Mouse (Mus musculus) regulatory T cell (primary cell): ENCODE measurements around the gene Gpn2.

Source experiments
- in situ Hi-C: fragments of 300-600 bp; cut with MboI, MseI; formaldehyde crosslinking; loops from one replicate; pipeline ENCODE4 v1.15.1; 2025; ENCODE audit warnings: high pct_unique_total_duplicates

The Gpn2 gene

GRCm38 (mm10) chr4:133584059-133584951 is at the start of gene Gpn2:
Gene Gpn2 (plus strand): TSS chr4:133584362.
- in situ Hi-C loops: no loop called here

GRCm38 (mm10) chr4:133536081-133536480 is 48.1 kb upstream of the Gpn2 start:
- in situ Hi-C loops: no loop called here

GRCm38 (mm10) chr4:133536652-133537051 is 47.5 kb upstream of the Gpn2 start:
- in situ Hi-C loops: no loop called here

- in situ Hi-C loops: no loop called here
These were observed 38.6 kb upstream of the Gpn2 start, which contains the start of gene Nudc for GRCm38 (mm10) chr4:133545272-133546231. Gene Nudc (minus strand): TSS chr4:133545996.

- in situ Hi-C loops: no loop called here
These were observed 32.1 kb upstream of the Gpn2 start for GRCm38 (mm10) chr4:133552029-133552428.

- in situ Hi-C loops: no loop called here
These were observed 31.3 kb upstream of the Gpn2 start, which contains the start of gene Nr0b2 for GRCm38 (mm10) chr4:133552768-133553447. Gene Nr0b2 (plus strand): TSS chr4:133553376.

- in situ Hi-C loops: no loop called here
These were observed 30.5 kb upstream of the Gpn2 start for GRCm38 (mm10) chr4:133553448-133554330.

DNA sequence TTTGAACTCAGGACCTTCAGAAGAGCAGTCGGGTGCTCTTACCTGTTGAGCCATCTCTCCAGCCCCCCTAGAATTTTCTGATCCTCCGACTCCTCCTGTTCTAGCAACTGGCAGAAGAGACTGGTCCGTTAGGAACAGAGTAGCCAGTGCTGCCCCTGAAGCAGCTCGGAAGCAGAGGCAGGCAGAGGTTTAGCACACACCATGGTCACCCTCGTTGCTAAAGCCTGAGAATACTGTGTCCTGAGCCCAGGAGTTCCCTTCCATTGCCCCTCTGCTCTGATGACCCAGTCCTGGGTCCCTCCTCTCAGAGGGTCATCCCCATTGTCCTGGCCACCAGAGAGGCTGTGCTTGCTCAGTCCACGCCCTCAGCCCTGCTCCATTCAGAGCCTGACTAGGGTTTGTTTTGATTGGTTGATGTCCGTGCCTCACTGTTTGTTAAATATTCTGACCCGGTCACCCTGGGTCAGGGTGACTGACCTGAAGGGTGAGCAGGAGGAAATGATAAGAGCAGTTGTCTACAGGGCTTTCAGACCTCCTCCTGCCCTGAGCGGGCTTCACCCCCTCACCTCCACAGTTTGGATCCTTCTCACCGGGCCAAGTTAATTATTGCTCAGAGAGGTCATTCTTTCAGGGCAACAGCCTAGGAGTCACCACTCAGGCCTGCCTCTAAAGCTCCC is 27.0 kb upstream of the Gpn2 start:
- in situ Hi-C loops: no loop called here

DNA sequence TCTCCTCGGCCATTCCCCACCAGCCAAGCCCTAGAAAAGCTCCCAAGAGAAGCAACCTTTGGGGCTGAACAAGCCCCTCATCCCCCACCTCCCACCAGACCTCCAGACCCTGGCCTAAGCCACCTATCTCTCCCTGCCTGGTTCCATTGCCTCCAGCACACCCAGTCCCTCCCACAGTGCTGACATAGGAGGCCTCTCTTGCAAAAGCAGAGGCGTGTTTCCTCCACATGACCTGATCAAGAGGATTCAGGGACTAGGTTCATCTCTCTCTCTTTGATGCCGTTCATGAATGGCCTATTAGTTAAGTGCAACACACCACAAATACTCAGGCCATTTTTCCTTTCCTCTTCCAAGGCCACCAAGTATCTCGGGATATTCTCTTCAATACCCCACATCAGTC is 24.3 kb upstream of the Gpn2 start:
- in situ Hi-C loops: loop anchor here (10.0 kb wide), 1 partner anchor 875 kb away; no protein-coding TSS in a partner anchor

- in situ Hi-C loops: loop anchor here (10.0 kb wide), 1 partner anchor 873 kb away; no protein-coding TSS in a partner anchor
These were observed 22.5 kb upstream of the Gpn2 start for GRCm38 (mm10) chr4:133561622-133562021.

GRCm38 (mm10) chr4:133563123-133563571 is 21.0 kb upstream of the Gpn2 start:
- in situ Hi-C loops: loop anchor here (10.0 kb wide), 1 partner anchor 872 kb away; no protein-coding TSS in a partner anchor

DNA sequence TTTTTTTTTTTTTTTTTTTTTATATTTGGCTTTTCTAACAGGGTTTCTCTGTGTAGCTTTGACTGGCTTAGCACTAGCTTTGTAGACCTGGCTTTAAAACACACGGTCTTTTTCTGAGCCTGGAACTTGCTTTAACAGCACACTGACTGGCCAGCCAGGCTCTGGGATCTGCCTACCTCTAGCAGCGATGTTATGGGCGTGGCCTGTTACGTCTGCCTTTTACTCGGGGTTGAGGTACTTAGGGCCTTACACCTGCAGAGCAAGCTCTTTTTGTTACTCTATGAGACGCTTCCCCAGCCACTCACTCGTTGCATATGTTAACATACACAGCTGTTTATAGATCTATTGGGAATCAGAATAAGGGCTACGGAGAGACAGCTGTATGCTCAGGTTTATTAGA is 16.9 kb upstream of the Gpn2 start:
- in situ Hi-C loops: loop anchor here (10.0 kb wide), 1 partner anchor 868 kb away; no protein-coding TSS in a partner anchor

DNA sequence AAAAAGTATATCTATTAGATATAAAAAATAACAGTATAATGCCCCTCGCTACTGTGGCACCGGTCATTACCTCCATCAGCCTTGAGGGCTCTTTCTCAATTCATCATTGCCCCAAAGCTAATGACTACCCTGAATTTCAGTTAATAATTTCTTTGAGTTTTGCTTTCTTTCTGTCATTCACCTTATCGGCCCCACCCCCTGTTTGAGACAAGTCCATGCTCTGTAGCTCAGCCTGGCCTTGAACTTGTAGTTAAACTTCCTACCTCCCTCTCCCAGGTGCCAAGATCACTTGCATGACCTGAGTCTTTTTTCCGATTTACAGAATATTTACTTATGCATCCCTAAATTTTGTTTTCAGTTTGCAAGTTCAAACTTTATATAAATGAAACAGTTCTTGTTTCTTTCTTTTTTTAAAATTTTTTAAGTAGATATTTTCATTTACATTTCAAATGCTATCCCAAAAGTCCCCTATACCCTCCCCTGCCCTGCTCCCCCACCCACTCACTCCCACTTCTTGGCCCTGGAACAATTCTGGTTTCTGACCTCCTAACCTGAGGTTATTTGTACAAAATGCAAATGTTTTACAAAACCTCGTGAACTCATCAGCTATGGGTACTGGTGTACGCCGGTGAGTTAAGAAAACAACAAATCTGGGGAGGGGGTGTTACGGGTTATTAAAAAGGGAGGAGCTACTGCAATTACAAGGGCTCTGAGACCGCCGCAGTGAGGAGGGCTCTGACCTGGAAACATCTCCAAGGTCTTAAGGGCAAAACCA is 14.7 kb upstream of the Gpn2 start:
- in situ Hi-C loops: loop anchor here (10.0 kb wide), 1 partner anchor 865 kb away; no protein-coding TSS in a partner anchor

DNA sequence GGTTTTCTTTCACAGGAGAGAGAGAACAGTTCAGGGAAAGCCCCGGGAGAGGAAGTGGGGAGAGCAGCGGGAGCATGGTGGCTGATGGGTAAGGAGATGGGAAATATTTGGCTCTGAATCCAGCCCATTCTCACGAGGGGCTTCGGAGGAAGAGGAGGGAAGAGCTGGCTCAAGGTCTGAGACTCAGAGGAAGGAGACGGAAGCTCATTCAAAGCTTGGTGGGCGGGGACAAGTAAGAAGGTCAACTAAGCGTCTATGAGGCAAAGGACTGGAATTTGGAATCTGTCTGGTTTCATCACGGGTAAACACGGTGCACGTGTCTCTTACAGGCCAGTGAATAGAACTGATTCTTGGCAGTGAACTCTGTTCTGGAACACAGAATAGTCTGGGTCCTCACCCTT is 14.1 kb upstream of the Gpn2 start:
- in situ Hi-C loops: no loop called here

- in situ Hi-C loops: no loop called here
These were observed 9.9 kb upstream of the Gpn2 start, which contains the start of gene Gpatch3 for GRCm38 (mm10) chr4:133574070-133574842. Gene Gpatch3 (plus strand): TSS chr4:133574745.

DNA sequence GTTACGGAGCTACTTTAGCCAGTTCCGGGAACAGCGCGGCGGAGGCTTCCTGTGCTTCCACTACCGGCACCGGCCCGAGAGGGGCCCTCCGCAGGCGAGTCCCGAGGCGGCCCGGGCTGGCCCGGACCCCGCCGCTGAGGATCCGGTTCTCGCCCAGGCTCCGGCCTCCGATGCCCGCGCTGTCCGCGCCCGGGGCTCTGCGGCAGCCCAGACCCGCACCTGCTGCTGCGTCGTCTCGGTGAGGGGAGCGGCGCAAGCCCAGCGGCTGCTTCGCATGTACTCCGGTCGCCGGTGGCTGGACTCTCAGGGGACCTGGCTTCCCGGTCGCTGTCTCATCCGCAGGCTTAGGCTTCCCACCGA is 9.3 kb upstream of the Gpn2 start:
- in situ Hi-C loops: no loop called here

DNA sequence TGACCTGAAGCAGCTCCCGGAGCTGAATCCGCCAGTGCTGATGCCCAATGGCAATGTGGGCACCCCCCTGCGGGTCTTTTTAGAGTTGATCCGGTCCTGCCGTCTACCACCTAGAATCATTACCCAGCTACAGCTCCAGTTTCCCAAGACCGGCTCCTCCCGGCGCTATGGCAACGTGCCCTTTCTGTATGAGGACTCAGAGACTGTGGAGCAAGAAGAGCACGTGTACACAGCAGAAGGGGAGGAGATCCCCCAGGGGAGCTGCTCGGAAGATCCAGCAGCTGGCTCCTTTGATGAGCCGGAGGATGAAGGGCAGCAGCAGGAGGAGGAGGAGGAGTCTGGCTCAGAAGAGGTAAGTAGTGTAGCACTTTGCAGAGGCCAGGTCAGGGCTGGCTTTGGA is 6.2 kb upstream of the Gpn2 start:
- in situ Hi-C loops: no loop called here

GRCm38 (mm10) chr4:133583690-133584058 is 488 bp upstream of the Gpn2 start:
- in situ Hi-C loops: no loop called here
